Mouse (Mus musculus) forebrain, embryonic 14.5 days (tissue): Measurements from ENCODE around the gene Clptm1. TPM values are rescaled to one million over a fixed set of nuclear protein-coding genes. Genes with fewer than 3 reads are reported as not detected.

Source experiments
- ATAC-seq: fragments of 200-750 bp; cut with Nextera tagmentation; 2 replicates; pipeline ENCODE4 v1.8.0; 2017; ENCODE audit warnings: mild to moderate bottlenecking, moderate library complexity
- DNase-seq: peaks from one replicate; pipeline ENCODE4 v3.0.0-alpha.2; 2015; ENCODE audit warnings: low spot score
- H3K27ac ChIP-seq: fragments of 300-500 bp; sonication (generic); 2 replicates; pipeline ENCODE4 v1.5.1; 2014; ENCODE audit warnings: low read depth, mild to moderate bottlenecking, control low read depth, low read length, moderate library complexity
- H3K27me3 ChIP-seq: fragments of 300-500 bp; sonication (generic); replicated peaks from 2 replicates; pipeline ENCODE4 v1.6.1; 2014; ENCODE audit warnings: low read length, control low read depth, mixed read lengths; ENCODE audit not compliant: control insufficient read depth, insufficient read depth
- H3K36me3 ChIP-seq: fragments of 300-500 bp; sonication (generic); 2 replicates; pipeline ENCODE4 v1.6.1; 2014; ENCODE audit warnings: low read length, control low read depth; ENCODE audit not compliant: control insufficient read depth, insufficient read depth
- H3K4me1 ChIP-seq: fragments of 300-500 bp; sonication (generic); 2 replicates; pipeline ENCODE4 v1.6.1; 2014; ENCODE audit warnings: antibody characterized with exemption, low read length, control low read depth; ENCODE audit not compliant: control insufficient read depth, insufficient read depth
- H3K4me2 ChIP-seq: fragments of 300-500 bp; sonication (generic); 2 replicates; pipeline ENCODE4 v1.6.1; 2014; ENCODE audit warnings: mild to moderate bottlenecking, control low read depth, low read length
- H3K4me3 ChIP-seq: fragments of 300-500 bp; sonication (generic); 2 replicates; pipeline ENCODE4 v1.5.1; 2014; ENCODE audit warnings: low read depth, low read length, control low read depth
- H3K9ac ChIP-seq: fragments of 300-500 bp; sonication (generic); 2 replicates; pipeline ENCODE4 v1.6.1; 2014; ENCODE audit warnings: mild to moderate bottlenecking, low read length, control low read depth, moderate library complexity
- H3K9me3 ChIP-seq: fragments of 300-500 bp; sonication (generic); replicated peaks from 2 replicates; pipeline ENCODE4 v1.6.1; 2016; ENCODE audit warnings: low read length, control low read depth, mixed read lengths; ENCODE audit not compliant: control insufficient read depth
- WGBS: fragments of 180-500 bp; shearing (Covaris S2); extraction: QIAGEN DNeasy Blood & Tissue Kit; methylation state at CpG from one replicate; pipeline ENCODE4 v1.1.7; 2014; 5-methylcytosine and 5-hydroxymethylcytosine counted together
- polyA plus RNA-seq: library from polyadenylated mRNA; unstranded; fragments of >200 nt; fragmentation: Nextera tagmentation; extraction: Ambion mirVana; gene quantifications from 2 replicates; pipeline ENCODE4 v1.2.1, GENCODE M21; 2014

The Clptm1 gene
- polyA plus RNA-seq, 1 experiment from 2014 or later = 86.4 TPM

DNA sequence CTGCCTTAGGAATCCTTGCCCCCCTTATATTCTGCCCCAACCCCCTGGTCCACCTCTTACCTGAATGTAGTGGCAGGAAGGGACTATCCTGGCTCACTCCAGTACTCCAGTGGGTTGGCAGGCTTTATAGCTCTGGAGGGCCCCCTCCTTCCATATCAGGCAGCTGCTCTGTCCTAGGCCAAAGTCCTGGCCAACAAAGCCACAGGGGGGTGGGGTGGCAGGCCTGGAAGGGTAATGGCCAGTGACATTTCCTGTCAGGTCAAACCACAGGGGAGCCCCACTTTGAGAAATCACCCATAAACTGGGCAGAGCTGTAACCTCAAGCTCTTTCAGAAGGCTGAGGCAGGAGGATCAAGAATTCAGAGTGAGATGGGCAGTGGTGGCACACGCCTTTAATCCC, 11.8 kb upstream of the Clptm1 start:
- WGBS = 68% methylated on average over 1 of the region's 1 CpGs
- Histone ChIP-seq H3K27me3 (no peaks in the 10 kb centered on the region), H3K9me3 (no peaks in the 10 kb centered on the region), H3K4me1 (no peaks in the 10 kb centered on the region), H3K27ac (no peak overlapping the region), H3K36me3 (no peaks in the 10 kb centered on the region), H3K9ac (no peak overlapping the region), H3K4me2 (no peak overlapping the region), H3K4me3 (no peak overlapping the region)
- DNase-seq = no peak
- no peak for ATAC-seq

GRCm38 (mm10) chr7:19675824-19676223, 11.0 kb upstream of the Clptm1 start:
- H3K27me3 ChIP-seq = no peaks in the 10 kb centered on the region
- H3K4me2 ChIP-seq = no peak overlapping the region
- ATAC-seq = no peak
- 89% methylated on average over 10 of the region's 10 CpGs for WGBS
- no peak overlapping the region for H3K9ac ChIP-seq
- H3K9me3 ChIP-seq = no peaks in the 10 kb centered on the region
- no peaks in the 10 kb centered on the region for H3K36me3 ChIP-seq
- no peak overlapping the region for H3K4me3 ChIP-seq
- no peaks in the 10 kb centered on the region for H3K4me1 ChIP-seq
- no peak overlapping the region for H3K27ac ChIP-seq
- no peak for DNase-seq

DNA sequence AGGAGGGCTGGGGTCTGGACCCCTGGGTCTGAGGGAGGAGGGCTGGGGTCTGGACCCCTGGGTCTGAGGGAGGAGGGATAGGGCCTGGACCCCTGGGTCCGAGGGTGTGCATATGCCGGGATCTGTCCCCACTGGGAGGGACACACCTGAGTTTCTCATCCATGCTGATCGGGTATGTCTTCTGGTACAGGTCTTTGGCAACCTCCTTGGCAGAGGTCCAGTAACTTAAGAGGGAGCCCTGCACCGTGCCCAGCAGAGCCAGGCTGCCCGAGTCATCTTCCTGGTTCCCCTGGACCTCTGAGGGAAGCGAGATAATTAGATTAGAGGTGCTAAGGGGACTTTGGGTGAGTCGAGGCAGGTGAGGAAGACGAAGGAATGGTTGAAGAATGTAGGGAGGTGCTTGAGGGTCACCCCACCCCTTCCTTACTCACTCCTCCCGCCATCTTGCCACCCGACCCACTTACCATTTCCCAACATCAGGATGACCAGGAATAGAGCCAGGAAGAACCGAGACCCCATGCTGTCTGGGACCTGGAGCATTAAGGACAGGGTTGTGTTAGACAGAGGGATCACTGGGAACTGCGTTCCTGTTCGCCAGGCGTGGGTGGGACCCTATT, 8.4 kb upstream of the Clptm1 start:
- Histone ChIP-seq H3K4me1 (no peaks in the 10 kb centered on the region), H3K9ac (no peak overlapping the region), H3K36me3 (no peaks in the 10 kb centered on the region), H3K4me3 (no peak overlapping the region), H3K9me3 (no peaks in the 10 kb centered on the region), H3K27ac (no peak overlapping the region), H3K4me2 (no peak overlapping the region), H3K27me3 (no peaks in the 10 kb centered on the region)
- DNase-seq (no peak), ATAC-seq (no peak)
- WGBS = 71% methylated on average over 14 of the region's 14 CpGs

DNA sequence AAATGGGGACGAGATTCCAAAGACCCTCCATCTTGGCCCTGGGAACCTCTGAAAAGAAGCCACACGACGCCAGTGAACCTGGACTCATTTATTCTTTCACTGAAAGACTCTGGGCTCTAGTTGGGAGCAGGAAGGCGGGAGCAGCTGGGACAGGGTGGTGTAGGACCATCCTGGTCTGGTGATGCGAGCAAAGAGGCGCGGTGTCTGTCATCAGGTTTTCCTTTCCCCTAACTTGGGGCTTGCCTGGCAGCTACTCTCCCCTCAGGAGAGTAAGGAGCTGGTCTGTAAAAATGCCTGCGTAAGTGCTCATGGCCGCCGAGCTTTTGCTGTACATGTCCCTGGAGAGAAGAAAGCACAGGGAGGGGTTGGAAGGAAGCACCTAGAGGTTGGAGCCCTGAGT, 6.7 kb upstream of the Clptm1 start:
- Histone ChIP-seq H3K36me3 (no peaks in the 10 kb centered on the region), H3K9me3 (no peaks in the 10 kb centered on the region), H3K4me3 (no peak overlapping the region), H3K27me3 (no peaks in the 10 kb centered on the region), H3K9ac (no peak overlapping the region), H3K4me2 (no peak overlapping the region), H3K27ac (no peak overlapping the region), H3K4me1 (no peaks in the 10 kb centered on the region)
- 69% methylated on average over 10 of the region's 10 CpGs for WGBS
- no peak for ATAC-seq
- no peak for DNase-seq

- 0 out of 2 replicates have a peak overlapping the region, but pooled peaks have one; percentile 35 for H3K27ac ChIP-seq
- H3K9me3 ChIP-seq = no peaks in the 10 kb centered on the region
- no peaks in the 10 kb centered on the region for H3K36me3 ChIP-seq
- no peak overlapping the region for H3K9ac ChIP-seq
- peak; percentile 70 for ATAC-seq
- H3K27me3 ChIP-seq = no peaks in the 10 kb centered on the region
- peaks cover 4% of the 10 kb centered on the region for H3K4me1 ChIP-seq
- WGBS = 8% methylated on average over 10 of the region's 10 CpGs
- H3K4me3 ChIP-seq = no peak overlapping the region
- peak; percentile 96 for DNase-seq
- no peak overlapping the region for H3K4me2 ChIP-seq
These were observed 4.3 kb upstream of the Clptm1 start for GRCm38 (mm10) chr7:19668947-19669721.

DNA sequence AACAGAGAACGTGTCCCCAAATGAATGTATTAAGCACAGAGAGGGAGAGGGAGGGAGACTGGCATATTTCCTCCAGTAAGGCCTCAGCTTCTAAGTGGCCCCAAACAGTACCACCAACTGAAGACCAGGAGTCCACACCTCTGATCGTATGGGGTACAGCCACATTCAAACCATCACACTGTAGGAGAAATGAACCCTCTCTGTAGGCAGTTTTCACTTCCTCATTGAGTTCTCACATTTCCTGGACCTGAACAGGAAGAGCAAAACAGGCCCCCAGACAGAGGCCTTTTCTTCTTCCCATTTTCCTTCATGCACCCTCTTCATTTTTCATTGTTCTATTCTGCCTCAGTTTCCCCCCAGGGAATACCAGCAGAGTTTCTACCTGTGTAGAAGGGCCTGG, 2.6 kb upstream of the Clptm1 start:
- 75% methylated on average over 2 of the region's 2 CpGs for WGBS
- Histone ChIP-seq H3K27me3 (no peaks in the 10 kb centered on the region), H3K4me2 (no peak overlapping the region), H3K9ac (no peak overlapping the region), H3K27ac (no peak overlapping the region), H3K36me3 (0 out of 2 replicates have a peak, but pooled peaks cover 3% of the 10 kb centered on the region), H3K4me3 (no peak overlapping the region), H3K9me3 (no peaks in the 10 kb centered on the region), H3K4me1 (peaks cover 12% of the 10 kb centered on the region)
- DNase-seq (no peak), ATAC-seq (no peak)

GRCm38 (mm10) chr7:19666750-19667149, 1.9 kb upstream of the Clptm1 start:
- H3K4me1 ChIP-seq = peaks cover 12% of the 10 kb centered on the region
- no peak overlapping the region for H3K9ac ChIP-seq
- 70% methylated on average over 3 of the region's 3 CpGs for WGBS
- no peak overlapping the region for H3K27ac ChIP-seq
- no peak overlapping the region for H3K4me2 ChIP-seq
- DNase-seq = no peak
- no peaks in the 10 kb centered on the region for H3K27me3 ChIP-seq
- H3K4me3 ChIP-seq = no peak overlapping the region
- 0 out of 2 replicates have a peak, but pooled peaks cover 8% of the 10 kb centered on the region for H3K36me3 ChIP-seq
- ATAC-seq = no peak
- H3K9me3 ChIP-seq = no peaks in the 10 kb centered on the region

DNA sequence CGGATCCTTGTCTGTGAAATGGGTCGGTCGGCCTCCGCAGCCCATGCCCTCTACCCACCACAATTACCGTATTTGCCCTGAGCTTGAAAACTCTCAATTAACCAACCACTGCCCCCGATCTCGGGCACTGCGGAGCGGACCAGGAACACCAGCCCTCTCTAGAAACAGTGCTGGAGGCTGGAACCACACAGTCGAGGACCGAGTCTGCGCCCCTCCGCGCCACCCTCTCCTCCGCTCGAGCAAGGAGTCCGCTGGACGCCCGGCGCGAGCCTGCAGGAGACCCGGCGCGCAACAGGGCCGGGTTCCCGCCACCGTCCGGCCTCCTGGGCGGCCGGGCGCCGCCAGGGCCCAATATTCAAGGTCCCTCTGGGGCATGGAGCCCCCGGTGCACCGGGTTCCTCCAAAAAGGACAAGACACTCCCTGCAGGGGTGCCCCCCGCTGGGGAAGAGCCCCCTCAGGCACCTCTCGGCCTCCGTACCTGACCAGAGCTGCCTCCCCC, 328 bp downstream of the Clptm1 start:
- Histone ChIP-seq H3K4me1 (peaks cover 12% of the 10 kb centered on the region), H3K9ac (peak overlapping the region; percentile 98), H3K27ac (peak overlapping the region; percentile 58; the same call in 1 of the 2 replicates), H3K4me3 (peak overlapping the region; percentile 100), H3K4me2 (peak overlapping the region; percentile 92), H3K36me3 (peaks cover 22% of the 10 kb centered on the region), H3K9me3 (no peaks in the 10 kb centered on the region), H3K27me3 (no peaks in the 10 kb centered on the region)
- under 1% methylated on average over 37 of the region's 37 CpGs for WGBS
- DNase-seq (no peak), ATAC-seq (peak; percentile 52; the same call in 1 of the 2 replicates)

- Histone ChIP-seq H3K4me3 (peak overlapping the region; percentile 100), H3K4me1 (peaks cover 12% of the 10 kb centered on the region), H3K9ac (peak overlapping the region; percentile 98), H3K36me3 (peaks cover 23% of the 10 kb centered on the region), H3K4me2 (peak overlapping the region; percentile 92), H3K9me3 (no peaks in the 10 kb centered on the region), H3K27ac (no peak overlapping the region), H3K27me3 (no peaks in the 10 kb centered on the region)
- WGBS = 25% methylated on average over 8 of the region's 8 CpGs
- no peak for DNase-seq
- ATAC-seq = no peak
These were observed 893 bp downstream of the Clptm1 start for GRCm38 (mm10) chr7:19663940-19664339.
